Mouse (Mus musculus): ENCODE measurements around the gene Lrrc8c. TPM values are rescaled to one million over a fixed set of nuclear protein-coding genes. Genes with fewer than 3 reads are reported as not detected.

Gene Lrrc8c
- polyA plus RNA-seq, 1 experiment from 2014 or later = 14.9 TPM

- ATAC-seq (ENCODE audit: insufficient number of reproducible peaks, low FRiP score, low TSS enrichment, low read depth) = no peak
- no peak for DNase-seq (ENCODE audit: low spot score)
- no peaks in the 10 kb centered on the region for H3K36me3 ChIP-seq (ENCODE audit: control insufficient read depth, insufficient read depth, low read length)
- no peak overlapping the region for H3K9ac ChIP-seq (ENCODE audit: low read length)
- no peak overlapping the region for H3K4me2 ChIP-seq (ENCODE audit: low read depth, severe bottlenecking)
- no peaks in the 10 kb centered on the region for H3K4me1 ChIP-seq (ENCODE audit: control insufficient read depth, insufficient read depth, low read length)
- H3K4me3 ChIP-seq (ENCODE audit: low read depth, low read length) = no peak overlapping the region
- no peak overlapping the region for H3K27ac ChIP-seq (replicated peaks; ENCODE audit: low read depth, low read length)
- no peaks in the 10 kb centered on the region for H3K9me3 ChIP-seq (ENCODE audit: control insufficient read depth, low read length)
- no peaks in the 10 kb centered on the region for H3K27me3 ChIP-seq (ENCODE audit: control insufficient read depth, insufficient read depth, low read length)
Observed at GRCm38 (mm10) chr5:105618510-105618909, 99.3 kb downstream of the Lrrc8c start.

GRCm38 (mm10) chr5:105619666-105620065, 100.5 kb downstream of the Lrrc8c start:
- Histone ChIP-seq H3K27me3 (ENCODE audit: control insufficient read depth, insufficient read depth, low read length) (no peaks in the 10 kb centered on the region), H3K36me3 (ENCODE audit: control insufficient read depth, insufficient read depth, low read length) (no peaks in the 10 kb centered on the region), H3K4me2 (ENCODE audit: low read depth, severe bottlenecking) (no peak overlapping the region), H3K4me1 (ENCODE audit: control insufficient read depth, insufficient read depth, low read length) (no peaks in the 10 kb centered on the region), H3K27ac (replicated peaks; ENCODE audit: low read depth, low read length) (no peak overlapping the region), H3K4me3 (ENCODE audit: low read depth, low read length) (no peak overlapping the region), H3K9me3 (ENCODE audit: control insufficient read depth, low read length) (no peaks in the 10 kb centered on the region), H3K9ac (ENCODE audit: low read length) (no peak overlapping the region)
- DNase-seq (ENCODE audit: low spot score) (no peak), ATAC-seq (ENCODE audit: insufficient number of reproducible peaks, low FRiP score, low TSS enrichment, low read depth) (no peak)
- WGBS = 93% methylated on average over 2 of the region's 2 CpGs

GRCm38 (mm10) chr5:105620505-105621116, 101.4 kb downstream of the Lrrc8c start:
- no peak overlapping the region for H3K9ac ChIP-seq (ENCODE audit: low read length)
- no peak overlapping the region for H3K4me3 ChIP-seq (ENCODE audit: low read depth, low read length)
- no peaks in the 10 kb centered on the region for H3K27me3 ChIP-seq (ENCODE audit: control insufficient read depth, insufficient read depth, low read length)
- no peaks in the 10 kb centered on the region for H3K4me1 ChIP-seq (ENCODE audit: control insufficient read depth, insufficient read depth, low read length)
- H3K27ac ChIP-seq (replicated peaks; ENCODE audit: low read depth, low read length) = no peak overlapping the region
- H3K36me3 ChIP-seq (ENCODE audit: control insufficient read depth, insufficient read depth, low read length) = no peaks in the 10 kb centered on the region
- H3K4me2 ChIP-seq (ENCODE audit: low read depth, severe bottlenecking) = no peak overlapping the region
- ATAC-seq (ENCODE audit: insufficient number of reproducible peaks, low FRiP score, low TSS enrichment, low read depth) = no peak
- DNase-seq (ENCODE audit: low spot score) = no peak
- 78% methylated on average over 6 of the region's 6 CpGs for WGBS
- no peaks in the 10 kb centered on the region for H3K9me3 ChIP-seq (ENCODE audit: control insufficient read depth, low read length)

GRCm38 (mm10) chr5:105623074-105623713, 104.0 kb downstream of the Lrrc8c start:
- H3K9ac ChIP-seq (ENCODE audit: low read length) = no peak overlapping the region
- no peak overlapping the region for H3K27ac ChIP-seq (replicated peaks; ENCODE audit: low read depth, low read length)
- ATAC-seq (ENCODE audit: insufficient number of reproducible peaks, low FRiP score, low TSS enrichment, low read depth) (no peak), DNase-seq (ENCODE audit: low spot score) (no peak)
- no peaks in the 10 kb centered on the region for H3K36me3 ChIP-seq (ENCODE audit: control insufficient read depth, insufficient read depth, low read length)
- H3K27me3 ChIP-seq (ENCODE audit: control insufficient read depth, insufficient read depth, low read length) = no peaks in the 10 kb centered on the region
- H3K4me3 ChIP-seq (ENCODE audit: low read depth, low read length) = no peak overlapping the region
- 71% methylated on average over 4 of the region's 4 CpGs for WGBS
- no peak overlapping the region for H3K4me2 ChIP-seq (ENCODE audit: low read depth, severe bottlenecking)
- no peaks in the 10 kb centered on the region for H3K9me3 ChIP-seq (ENCODE audit: control insufficient read depth, low read length)
- H3K4me1 ChIP-seq (ENCODE audit: control insufficient read depth, insufficient read depth, low read length) = no peaks in the 10 kb centered on the region

- Histone ChIP-seq H3K27me3 (ENCODE audit: control insufficient read depth, insufficient read depth, low read length) (no peaks in the 10 kb centered on the region), H3K9ac (ENCODE audit: low read length) (no peak overlapping the region), H3K36me3 (ENCODE audit: control insufficient read depth, insufficient read depth, low read length) (no peaks in the 10 kb centered on the region), H3K4me1 (ENCODE audit: control insufficient read depth, insufficient read depth, low read length) (no peaks in the 10 kb centered on the region), H3K27ac (replicated peaks; ENCODE audit: low read depth, low read length) (no peak overlapping the region), H3K4me2 (ENCODE audit: low read depth, severe bottlenecking) (no peak overlapping the region), H3K9me3 (ENCODE audit: control insufficient read depth, low read length) (no peaks in the 10 kb centered on the region), H3K4me3 (ENCODE audit: low read depth, low read length) (no peak overlapping the region)
- DNase-seq (ENCODE audit: low spot score) = no peak
- WGBS = 98% methylated on average over 3 of the region's 3 CpGs
- ATAC-seq (ENCODE audit: insufficient number of reproducible peaks, low FRiP score, low TSS enrichment, low read depth) = no peak
Observed at GRCm38 (mm10) chr5:105624257-105624656, 105.1 kb downstream of the Lrrc8c start.

- H3K27ac ChIP-seq (replicated peaks; ENCODE audit: low read depth, low read length) = no peak overlapping the region
- H3K4me2 ChIP-seq (ENCODE audit: low read depth, severe bottlenecking) = no peak overlapping the region
- H3K9ac ChIP-seq (ENCODE audit: low read length) = no peak overlapping the region
- no peaks in the 10 kb centered on the region for H3K4me1 ChIP-seq (ENCODE audit: control insufficient read depth, insufficient read depth, low read length)
- H3K4me3 ChIP-seq (ENCODE audit: low read depth, low read length) = no peak overlapping the region
- ATAC-seq (ENCODE audit: insufficient number of reproducible peaks, low FRiP score, low TSS enrichment, low read depth) (no peak), DNase-seq (ENCODE audit: low spot score) (no peak)
- H3K9me3 ChIP-seq (ENCODE audit: control insufficient read depth, low read length) = no peaks in the 10 kb centered on the region
- no peaks in the 10 kb centered on the region for H3K27me3 ChIP-seq (ENCODE audit: control insufficient read depth, insufficient read depth, low read length)
- no peaks in the 10 kb centered on the region for H3K36me3 ChIP-seq (ENCODE audit: control insufficient read depth, insufficient read depth, low read length)
- 74% methylated on average over 8 of the region's 8 CpGs for WGBS
Observed at GRCm38 (mm10) chr5:105625504-105626150, 106.4 kb downstream of the Lrrc8c start.

- ATAC-seq (ENCODE audit: insufficient number of reproducible peaks, low FRiP score, low TSS enrichment, low read depth) = no peak
- DNase-seq (ENCODE audit: low spot score) = no peak
- Histone ChIP-seq H3K36me3 (ENCODE audit: control insufficient read depth, insufficient read depth, low read length) (no peaks in the 10 kb centered on the region), H3K9me3 (ENCODE audit: control insufficient read depth, low read length) (no peaks in the 10 kb centered on the region), H3K4me1 (ENCODE audit: control insufficient read depth, insufficient read depth, low read length) (no peaks in the 10 kb centered on the region), H3K4me3 (ENCODE audit: low read depth, low read length) (no peak overlapping the region), H3K27me3 (ENCODE audit: control insufficient read depth, insufficient read depth, low read length) (no peaks in the 10 kb centered on the region), H3K27ac (replicated peaks; ENCODE audit: low read depth, low read length) (no peak overlapping the region), H3K9ac (ENCODE audit: low read length) (no peak overlapping the region), H3K4me2 (ENCODE audit: low read depth, severe bottlenecking) (no peak overlapping the region)
- WGBS = 53% methylated on average over 3 of the region's 3 CpGs
Observed at GRCm38 (mm10) chr5:105626355-105626754, 107.2 kb downstream of the Lrrc8c start.

- no peak overlapping the region for H3K4me3 ChIP-seq (ENCODE audit: low read depth, low read length)
- H3K4me1 ChIP-seq (ENCODE audit: control insufficient read depth, insufficient read depth, low read length) = no peaks in the 10 kb centered on the region
- H3K27me3 ChIP-seq (ENCODE audit: control insufficient read depth, insufficient read depth, low read length) = no peaks in the 10 kb centered on the region
- WGBS = 83% methylated on average over 5 of the region's 5 CpGs
- ATAC-seq (ENCODE audit: insufficient number of reproducible peaks, low FRiP score, low TSS enrichment, low read depth) (no peak), DNase-seq (ENCODE audit: low spot score) (no peak)
- H3K4me2 ChIP-seq (ENCODE audit: low read depth, severe bottlenecking) = no peak overlapping the region
- no peak overlapping the region for H3K9ac ChIP-seq (ENCODE audit: low read length)
- H3K36me3 ChIP-seq (ENCODE audit: control insufficient read depth, insufficient read depth, low read length) = no peaks in the 10 kb centered on the region
- no peaks in the 10 kb centered on the region for H3K9me3 ChIP-seq (ENCODE audit: control insufficient read depth, low read length)
- H3K27ac ChIP-seq (replicated peaks; ENCODE audit: low read depth, low read length) = no peak overlapping the region
Observed at GRCm38 (mm10) chr5:105627093-105627492, 107.9 kb downstream of the Lrrc8c start.
